ENCODE assay signal across 21 mouse cellular contexts in the genomic region with DNA sequence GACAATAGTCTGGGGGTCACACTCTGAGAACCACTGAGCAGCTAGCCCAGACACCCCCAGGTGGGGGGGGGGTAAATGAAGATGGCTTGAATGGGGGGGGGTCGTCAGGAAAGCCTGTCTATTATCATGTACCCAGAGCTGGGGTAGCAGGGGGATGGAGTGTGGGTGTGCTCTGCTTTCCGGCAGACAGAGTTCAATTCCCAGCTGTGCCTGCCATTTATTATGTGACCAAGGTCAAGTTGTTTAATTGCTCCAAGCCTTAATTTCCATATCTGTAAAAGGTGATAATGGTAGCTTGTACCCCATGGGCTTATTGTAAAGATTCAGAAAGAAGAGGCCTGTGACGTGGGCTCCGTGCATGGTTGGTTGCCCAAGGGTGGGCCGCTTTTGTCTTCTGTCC.
"Had no signal": no experiment of that assay in that cellular context is flagged by ENCODE, and none has a peak within 500 bp of the region (broad histone marks: within the 10 kb centered on the region; RNA-seq: fewer than 3 reads in every experiment).

No protein-coding gene starts in this region.

- H3K4me2 ChIP-seq: lung, embryonic 15.5 days; midbrain, embryonic 11.5 days; midbrain, embryonic 13.5 days; neural tube, embryonic 13.5 days; neural tube, embryonic 15.5 days had no signal

- H3K4me3 ChIP-seq: lung, embryonic 15.5 days; megakaryocyte, embryonic 14.5 days; midbrain, embryonic 13.5 days; myocyte; neural tube, embryonic 13.5 days; neural tube, embryonic 15.5 days had no signal

- H3K9ac ChIP-seq: lung, embryonic 15.5 days; midbrain, embryonic 13.5 days; neural tube, embryonic 13.5 days; neural tube, embryonic 15.5 days had no signal

- ATAC-seq: lung, postnatal 0 days; midbrain, embryonic 13.5 days; midbrain, embryonic 16.5 days had no signal

- H3K4me1 ChIP-seq: megakaryocyte, embryonic 14.5 days had no signal

- DNase-seq: lung, adult 2 months; lung, postnatal 14 days; lung, postnatal 36 days; retina, postnatal 1 day; right cerebral cortex, adult 18-20 months; right cerebral cortex, postnatal 25 days; right cerebral cortex, postnatal 4 days; spleen, adult 18-20 months; thymus, adult 18-20 months; thymus, postnatal 14 days; thymus, postnatal 36 days had no signal

- H3K36me3 ChIP-seq: lung, embryonic 15.5 days; midbrain, embryonic 13.5 days; neural tube, embryonic 13.5 days; neural tube, embryonic 15.5 days had no signal

- H3K9me3 ChIP-seq: lung, embryonic 15.5 days; megakaryocyte, embryonic 14.5 days; midbrain, embryonic 13.5 days; neural tube, embryonic 13.5 days; neural tube, embryonic 15.5 days had no signal

- H3K27ac ChIP-seq: lung, embryonic 15.5 days; macrophage; midbrain, embryonic 13.5 days; neural tube, embryonic 13.5 days; neural tube, embryonic 15.5 days had no signal

- H3K27me3 ChIP-seq: midbrain, embryonic 13.5 days; neural tube, embryonic 13.5 days; neural tube, embryonic 15.5 days had no signal
